Mouse (Mus musculus): Measurements from ENCODE around the gene Sp6. TPM values are rescaled to one million over a fixed set of nuclear protein-coding genes. Genes with fewer than 3 reads are reported as not detected.

The Sp6 gene
- polyA plus RNA-seq, 1 experiment from 2014 or later, result 0.04 TPM

GRCm38 (mm10) chr11:97009198-97009790, 3.9 kb upstream of the Sp6 start:
- no peak overlapping the region for H3K4me2 ChIP-seq (replicated peaks; ENCODE audit: low read depth)
- no peak overlapping the region for H3K9ac ChIP-seq (ENCODE audit: low read depth, low read length)
- WGBS, result 49% methylated on average over 8 of the region's 8 CpGs
- peaks cover 43% of the 10 kb centered on the region for H3K27me3 ChIP-seq (replicated peaks; ENCODE audit: control insufficient read depth, insufficient read depth, low read length)
- ATAC-seq, result no peak
- no peaks in the 10 kb centered on the region for H3K36me3 ChIP-seq (ENCODE audit: control insufficient read depth, insufficient read depth)
- H3K9me3 ChIP-seq (ENCODE audit: control insufficient read depth), result no peaks in the 10 kb centered on the region
- no peak overlapping the region for H3K4me3 ChIP-seq (ENCODE audit: low read depth, low read length)
- no peak for TF ChIP-seq CTCF (IDR thresholded peaks at IDR 0.05; ENCODE audit: low read depth)
- no peak overlapping the region for H3K27ac ChIP-seq (ENCODE audit: low read depth, low read length)
- no peaks in the 10 kb centered on the region for H3K4me1 ChIP-seq (replicated peaks; ENCODE audit: control insufficient read depth, insufficient read depth, low read length)

GRCm38 (mm10) chr11:97017696-97018582, 4.7 kb downstream of the Sp6 start:
- peak overlapping the region; percentile 40 for H3K4me3 ChIP-seq (ENCODE audit: low read depth, low read length)
- ATAC-seq, result no peak
- no peaks in the 10 kb centered on the region for H3K9me3 ChIP-seq (ENCODE audit: control insufficient read depth)
- H3K4me1 ChIP-seq (replicated peaks; ENCODE audit: control insufficient read depth, insufficient read depth, low read length), result peaks cover 16% of the 10 kb centered on the region; the same call in 1 of the 2 replicates
- no peak for TF ChIP-seq CTCF (IDR thresholded peaks at IDR 0.05; ENCODE audit: low read depth)
- no peaks in the 10 kb centered on the region for H3K36me3 ChIP-seq (ENCODE audit: control insufficient read depth, insufficient read depth)
- H3K27me3 ChIP-seq (replicated peaks; ENCODE audit: control insufficient read depth, insufficient read depth, low read length), result peaks cover 89% of the 10 kb centered on the region
- H3K27ac ChIP-seq (ENCODE audit: low read depth, low read length), result no peak overlapping the region
- H3K4me2 ChIP-seq (replicated peaks; ENCODE audit: low read depth), result peak overlapping the region; percentile 62
- WGBS, result 1% methylated on average over 36 of the region's 36 CpGs
- no peak overlapping the region for H3K9ac ChIP-seq (ENCODE audit: low read depth, low read length)

GRCm38 (mm10) chr11:97018583-97019344, 5.6 kb downstream of the Sp6 start:
- H3K4me2 ChIP-seq (replicated peaks; ENCODE audit: low read depth), result peak overlapping the region; percentile 62
- no peaks in the 10 kb centered on the region for H3K36me3 ChIP-seq (ENCODE audit: control insufficient read depth, insufficient read depth)
- peak overlapping the region; percentile 40 for H3K4me3 ChIP-seq (ENCODE audit: low read depth, low read length)
- H3K27me3 ChIP-seq (replicated peaks; ENCODE audit: control insufficient read depth, insufficient read depth, low read length), result peaks cover 89% of the 10 kb centered on the region
- TF ChIP-seq CTCF (IDR thresholded peaks at IDR 0.05; ENCODE audit: low read depth), result no peak
- peaks cover 16% of the 10 kb centered on the region; the same call in 1 of the 2 replicates for H3K4me1 ChIP-seq (replicated peaks; ENCODE audit: control insufficient read depth, insufficient read depth, low read length)
- no peak overlapping the region for H3K9ac ChIP-seq (ENCODE audit: low read depth, low read length)
- no peaks in the 10 kb centered on the region for H3K9me3 ChIP-seq (ENCODE audit: control insufficient read depth)
- no peak for ATAC-seq
- H3K27ac ChIP-seq (ENCODE audit: low read depth, low read length), result no peak overlapping the region
- WGBS, result 1% methylated on average over 61 of the region's 68 CpGs

GRCm38 (mm10) chr11:97019345-97019708, 6.1 kb downstream of the Sp6 start:
- Histone ChIP-seq H3K27me3 (replicated peaks; ENCODE audit: control insufficient read depth, insufficient read depth, low read length) (peaks cover 89% of the 10 kb centered on the region), H3K4me2 (replicated peaks; ENCODE audit: low read depth) (peak overlapping the region; percentile 62), H3K9me3 (ENCODE audit: control insufficient read depth) (no peaks in the 10 kb centered on the region), H3K9ac (ENCODE audit: low read depth, low read length) (no peak overlapping the region), H3K4me1 (replicated peaks; ENCODE audit: control insufficient read depth, insufficient read depth, low read length) (peaks cover 16% of the 10 kb centered on the region; the same call in 1 of the 2 replicates), H3K27ac (ENCODE audit: low read depth, low read length) (no peak overlapping the region), H3K36me3 (ENCODE audit: control insufficient read depth, insufficient read depth) (no peaks in the 10 kb centered on the region; the same call in 1 of the 2 replicates), H3K4me3 (ENCODE audit: low read depth, low read length) (peak overlapping the region; percentile 40)
- WGBS, result 18% methylated on average over 13 of the region's 13 CpGs
- ATAC-seq, result no peak
- no peak for TF ChIP-seq CTCF (IDR thresholded peaks at IDR 0.05; ENCODE audit: low read depth)

GRCm38 (mm10) chr11:97021121-97021765, 8.0 kb downstream of the Sp6 start:
- peak overlapping the region; percentile 95 for H3K4me2 ChIP-seq (replicated peaks; ENCODE audit: low read depth)
- WGBS, result 2% methylated on average over 26 of the region's 27 CpGs
- no peak overlapping the region for H3K27ac ChIP-seq (ENCODE audit: low read depth, low read length)
- H3K4me3 ChIP-seq (ENCODE audit: low read depth, low read length), result peak overlapping the region; percentile 52
- no peaks in the 10 kb centered on the region for H3K9me3 ChIP-seq (ENCODE audit: control insufficient read depth)
- no peak for ATAC-seq
- H3K4me1 ChIP-seq (replicated peaks; ENCODE audit: control insufficient read depth, insufficient read depth, low read length), result peaks cover 23% of the 10 kb centered on the region; the same call in 1 of the 2 replicates
- peaks cover 76% of the 10 kb centered on the region for H3K27me3 ChIP-seq (replicated peaks; ENCODE audit: control insufficient read depth, insufficient read depth, low read length)
- no peak for TF ChIP-seq CTCF (IDR thresholded peaks at IDR 0.05; ENCODE audit: low read depth)
- no peaks in the 10 kb centered on the region; the same call in 1 of the 2 replicates for H3K36me3 ChIP-seq (ENCODE audit: control insufficient read depth, insufficient read depth)
- no peak overlapping the region for H3K9ac ChIP-seq (ENCODE audit: low read depth, low read length)
